Mouse (Mus musculus) ES-E14 (cell line): Measurements from ENCODE around the gene Upk1b.

Source experiments
- CHD2 ChIP-seq: IDR thresholded peaks from 2 replicates; pipeline ENCODE4 v1.6.1; 2014; ENCODE audit warnings: mild to moderate bottlenecking, low read depth, low read length, inconsistent platforms
- HCFC1 ChIP-seq: IDR thresholded peaks from 2 replicates; pipeline ENCODE4 v1.6.1; 2012; ENCODE audit warnings: low read length, inconsistent platforms, borderline replicate concordance; ENCODE audit not compliant: insufficient read depth
- ZC3H11A ChIP-seq: IDR thresholded peaks from 2 replicates; pipeline ENCODE4 v1.6.1; 2012; ENCODE audit warnings: low read depth, mild to moderate bottlenecking, inconsistent platforms, low read length, borderline replicate concordance
- ZNF384 ChIP-seq: IDR thresholded peaks from 2 replicates; pipeline ENCODE4 v1.6.1; 2012; ENCODE audit warnings: low read depth, low read length, inconsistent platforms

GRCm38 (mm10) chr16:38785301-38785700 lies 14.8 kb downstream of the Upk1b start:
- no peak for TF ChIP-seq ZC3H11A
- TF ChIP-seq HCFC1 = no peak
- TF ChIP-seq ZNF384 = no peak
- no peak for TF ChIP-seq CHD2
